Mouse (Mus musculus): ENCODE data around the gene Ppox. TPM values are rescaled to one million over a fixed set of nuclear protein-coding genes. Genes with fewer than 3 reads are reported as not detected.
"Not testable (repeated sequence)": the region's sequence is repeated elsewhere in the genome, so short reads cannot be mapped to it uniquely, and the experiment has no call there.

The Ppox gene
- 51.5 and 63.2 TPM in 2 replicates for polyA plus RNA-seq (2012; rRNA removed)

DNA sequence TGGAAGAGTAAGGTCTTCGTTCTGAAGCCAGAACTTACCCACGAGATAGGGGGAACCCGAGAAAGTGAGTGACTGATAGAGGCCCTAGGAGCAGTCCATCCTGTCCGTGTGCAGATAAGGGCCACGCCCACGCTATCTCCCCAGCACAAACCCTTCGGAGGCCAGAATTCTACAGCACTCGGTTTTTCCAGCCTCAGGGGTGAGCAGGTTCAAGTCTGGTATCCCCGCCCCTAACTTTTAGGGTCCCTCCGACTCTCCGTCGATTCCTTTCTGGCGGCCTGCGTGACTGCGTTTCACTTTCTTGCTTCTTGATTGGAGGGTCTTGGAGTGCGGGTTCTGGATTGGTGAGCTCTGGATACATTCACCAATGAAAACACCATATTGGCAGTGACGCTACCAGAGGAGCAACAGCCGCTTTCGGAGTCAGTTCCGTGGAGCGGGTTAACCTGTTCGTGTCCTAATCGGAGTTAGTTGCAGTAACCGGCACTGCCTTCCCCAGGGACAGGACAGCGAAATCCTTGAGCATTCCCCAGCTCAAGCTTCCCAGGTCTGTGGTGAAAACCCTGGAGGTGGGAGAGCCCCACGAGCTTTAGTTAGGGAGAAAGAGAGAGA lies at the start of gene Ppox:
Gene Ppox (minus strand): TSS at position 271 of the 612 bp plus-strand sequence.
- peak within 1 kb of the TSS; percentile 59 for H3K27ac ChIP-seq (ENCODE audit: insufficient read depth, low read depth, low read length)
- no peak for TF ChIP-seq CTCF (conservative IDR thresholded peaks at IDR 0.05; ENCODE audit: insufficient read depth, insufficient read length, low read depth, low read length)
- TF ChIP-seq POLR2A (IDR thresholded peaks at IDR 0.05; ENCODE audit: low read depth, low read length), result peak; percentile 16
- WGBS, result under 1% methylated on average over 26 of the region's 26 CpGs
- H3K27me3 ChIP-seq (replicated peaks; ENCODE audit: control insufficient read depth, insufficient read depth, low read length), result no peaks in the 10 kb centered on the region
- no peaks in the 10 kb centered on the region for H3K36me3 ChIP-seq (ENCODE audit: control insufficient read depth, insufficient read depth, low read length)
- peaks cover 5% of the 10 kb centered on the region; the same call in 1 of the 2 replicates for H3K4me1 ChIP-seq (ENCODE audit: control insufficient read depth, insufficient read depth, low read length)
- peak within 1 kb of the TSS; percentile 67 for H3K4me3 ChIP-seq (ENCODE audit: insufficient read depth, low read depth, low read length)
- peak; percentile 98 for DNase-seq

DNA sequence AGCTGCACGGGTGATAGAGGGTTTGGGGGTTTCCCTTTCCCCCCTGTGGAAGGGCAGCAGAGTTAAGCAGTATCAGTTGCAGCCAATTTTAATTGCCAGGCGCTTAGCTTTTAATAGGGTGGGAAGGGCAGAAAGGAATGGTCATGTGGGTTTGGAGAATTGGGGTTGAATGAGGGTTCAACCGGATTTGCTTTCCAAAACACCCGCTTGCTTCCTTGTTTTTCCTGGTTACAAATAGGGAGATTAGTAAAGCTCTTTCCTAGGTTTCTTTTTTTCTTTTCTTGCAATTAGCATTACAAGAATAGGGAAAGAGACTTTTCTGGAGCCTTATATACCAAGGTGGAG lies 49.2 kb upstream of the Ppox start:
- Histone ChIP-seq H3K4me1 (ENCODE audit: control insufficient read depth, insufficient read depth, low read length) (peaks cover 12% of the 10 kb centered on the region; the same call in 1 of the 2 replicates), H3K4me3 (ENCODE audit: insufficient read depth, low read depth, low read length) (peak overlapping the region; percentile 74), H3K27me3 (replicated peaks; ENCODE audit: control insufficient read depth, insufficient read depth, low read length) (no peaks in the 10 kb centered on the region), H3K36me3 (ENCODE audit: control insufficient read depth, insufficient read depth, low read length) (no peaks in the 10 kb centered on the region), H3K27ac (ENCODE audit: insufficient read depth, low read depth, low read length) (peak overlapping the region; percentile 33)
- 0% methylated on average over 4 of the region's 4 CpGs for WGBS
- peak; percentile 48 for DNase-seq
- no peak for TF ChIP-seq POLR2A (IDR thresholded peaks at IDR 0.05; ENCODE audit: low read depth, low read length)
- no peak for TF ChIP-seq CTCF (conservative IDR thresholded peaks at IDR 0.05; ENCODE audit: insufficient read depth, insufficient read length, low read depth, low read length)

DNA sequence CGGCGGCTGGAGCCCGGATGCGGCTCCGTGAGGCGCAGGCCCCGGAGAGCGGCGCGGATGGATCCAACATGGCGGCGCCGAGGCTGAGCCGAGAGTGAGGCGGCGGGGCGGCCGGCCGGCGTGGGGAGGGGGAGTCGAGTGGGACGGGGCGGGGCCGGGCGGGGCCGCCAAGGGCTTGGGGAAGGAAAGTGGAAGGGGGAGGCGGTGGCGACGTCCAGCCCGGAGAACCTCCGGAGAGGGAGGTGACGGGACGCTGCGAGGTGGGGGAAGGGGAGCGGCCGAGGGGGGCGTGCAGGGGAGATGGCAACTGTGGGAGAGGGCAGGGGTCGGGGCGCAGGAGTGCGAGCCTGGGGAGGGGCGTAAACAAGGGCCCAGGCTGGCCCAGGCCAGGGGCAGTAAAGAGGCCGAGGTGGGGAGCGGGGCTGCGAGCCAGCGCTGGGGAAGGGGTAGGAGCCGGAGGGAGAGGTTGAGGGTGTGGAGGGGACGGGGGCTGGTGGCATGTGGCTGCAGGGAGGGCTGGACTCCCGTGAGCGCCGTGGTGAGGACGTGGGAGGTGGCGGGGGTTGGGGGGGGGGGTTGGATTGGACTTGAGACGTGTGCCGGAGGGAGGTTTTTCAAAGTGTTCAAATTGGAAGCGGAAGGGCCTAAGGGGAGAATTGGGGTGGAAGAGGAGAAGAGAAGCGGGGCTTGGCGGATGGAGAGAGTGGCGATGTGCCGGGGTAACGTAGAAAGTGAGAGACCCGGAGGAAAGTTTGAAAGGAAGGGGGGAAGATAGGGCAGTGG lies 48.6 kb upstream of the Ppox start:
- WGBS, result 1% methylated on average over 54 of the region's 61 CpGs
- TF ChIP-seq CTCF (conservative IDR thresholded peaks at IDR 0.05; ENCODE audit: insufficient read depth, insufficient read length, low read depth, low read length) (no peak), POLR2A (IDR thresholded peaks at IDR 0.05; ENCODE audit: low read depth, low read length) (no peak)
- no peaks in the 10 kb centered on the region for H3K36me3 ChIP-seq (ENCODE audit: control insufficient read depth, insufficient read depth, low read length)
- H3K27ac ChIP-seq (ENCODE audit: insufficient read depth, low read depth, low read length), result peak overlapping the region; percentile 39
- H3K4me3 ChIP-seq (ENCODE audit: insufficient read depth, low read depth, low read length), result peak overlapping the region; percentile 74
- no peak for DNase-seq
- H3K4me1 ChIP-seq (ENCODE audit: control insufficient read depth, insufficient read depth, low read length), result peaks cover 12% of the 10 kb centered on the region; the same call in 1 of the 2 replicates
- H3K27me3 ChIP-seq (replicated peaks; ENCODE audit: control insufficient read depth, insufficient read depth, low read length), result no peaks in the 10 kb centered on the region

DNA sequence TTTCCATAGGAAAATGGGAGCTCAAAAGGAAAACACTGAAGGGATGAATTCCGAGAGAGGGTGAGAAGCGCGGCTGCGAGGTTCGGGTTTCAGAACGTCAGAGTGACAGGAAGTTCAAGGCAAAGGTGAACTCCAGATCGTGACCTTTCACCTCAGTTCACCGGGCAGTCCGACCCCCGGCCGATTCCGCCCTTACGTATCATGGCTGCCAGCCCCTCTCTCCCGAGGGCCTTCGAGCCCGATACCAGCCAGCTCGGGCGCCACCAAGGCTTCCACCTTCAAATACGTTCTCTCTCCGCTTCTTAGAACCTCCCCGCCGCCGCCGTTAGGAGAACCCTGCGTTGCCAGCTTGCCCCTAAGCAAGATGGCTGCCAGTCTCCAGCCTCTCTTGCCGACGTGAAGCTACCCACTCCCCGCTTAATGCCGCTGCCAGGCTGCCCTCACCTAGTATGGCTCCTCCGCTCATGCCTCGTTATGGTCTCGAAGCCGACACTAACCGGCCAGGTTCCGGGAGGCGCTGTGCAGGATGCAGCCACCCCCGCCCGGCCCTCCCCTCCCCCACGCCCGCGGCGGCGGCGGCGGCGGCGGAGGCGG lies 48.0 kb upstream of the Ppox start, which contains the start of gene Dedd:
Gene Dedd (plus strand): TSS at position 307 of the 594 bp plus-strand sequence.
- DNase-seq, result peak; percentile 96
- Histone ChIP-seq H3K36me3 (ENCODE audit: control insufficient read depth, insufficient read depth, low read length) (no peaks in the 10 kb centered on the region), H3K27ac (ENCODE audit: insufficient read depth, low read depth, low read length) (peak within 1 kb of the TSS; percentile 82), H3K4me1 (ENCODE audit: control insufficient read depth, insufficient read depth, low read length) (peaks cover 12% of the 10 kb centered on the region; the same call in 1 of the 2 replicates), H3K27me3 (replicated peaks; ENCODE audit: control insufficient read depth, insufficient read depth, low read length) (no peaks in the 10 kb centered on the region), H3K4me3 (ENCODE audit: insufficient read depth, low read depth, low read length) (peak within 1 kb of the TSS; percentile 74)
- 0 out of 2 replicates have a peak, but pooled peaks have one; percentile 7 for TF ChIP-seq CTCF (conservative IDR thresholded peaks at IDR 0.05; ENCODE audit: insufficient read depth, insufficient read length, low read depth, low read length)
- TF ChIP-seq POLR2A (IDR thresholded peaks at IDR 0.05; ENCODE audit: low read depth, low read length), result no peak
- WGBS, result under 1% methylated on average over 41 of the region's 48 CpGs

DNA sequence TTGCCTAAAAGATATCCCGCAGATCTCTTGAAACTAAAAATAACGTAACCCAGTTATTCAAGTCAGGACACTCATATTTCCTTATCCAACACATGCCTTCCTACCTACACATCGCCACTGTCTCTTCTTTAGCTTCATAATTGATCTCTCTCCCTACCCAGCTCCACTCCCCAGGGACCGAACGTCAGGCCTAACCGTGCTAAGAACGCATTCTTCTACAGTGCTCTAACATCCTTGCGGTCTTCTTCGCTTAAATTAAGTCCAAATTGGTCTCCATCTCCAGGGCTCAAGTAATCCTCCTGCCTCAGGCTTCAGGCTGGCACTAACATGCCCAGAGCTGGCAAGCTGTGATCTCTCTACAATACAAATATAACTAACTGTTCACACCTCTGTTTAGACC lies 47.3 kb upstream of the Ppox start:
- 15% methylated on average over 9 of the region's 9 CpGs for WGBS
- H3K27ac ChIP-seq (ENCODE audit: insufficient read depth, low read depth, low read length), result peak overlapping the region; percentile 82
- no peaks in the 10 kb centered on the region for H3K27me3 ChIP-seq (replicated peaks; ENCODE audit: control insufficient read depth, insufficient read depth, low read length)
- TF ChIP-seq CTCF (conservative IDR thresholded peaks at IDR 0.05; ENCODE audit: insufficient read depth, insufficient read length, low read depth, low read length) (no peak), POLR2A (IDR thresholded peaks at IDR 0.05; ENCODE audit: low read depth, low read length) (no peak)
- H3K36me3 ChIP-seq (ENCODE audit: control insufficient read depth, insufficient read depth, low read length), result no peaks in the 10 kb centered on the region
- H3K4me3 ChIP-seq (ENCODE audit: insufficient read depth, low read depth, low read length), result peak overlapping the region; percentile 74
- DNase-seq, result no peak
- H3K4me1 ChIP-seq (ENCODE audit: control insufficient read depth, insufficient read depth, low read length), result peaks cover 12% of the 10 kb centered on the region; the same call in 1 of the 2 replicates

DNA sequence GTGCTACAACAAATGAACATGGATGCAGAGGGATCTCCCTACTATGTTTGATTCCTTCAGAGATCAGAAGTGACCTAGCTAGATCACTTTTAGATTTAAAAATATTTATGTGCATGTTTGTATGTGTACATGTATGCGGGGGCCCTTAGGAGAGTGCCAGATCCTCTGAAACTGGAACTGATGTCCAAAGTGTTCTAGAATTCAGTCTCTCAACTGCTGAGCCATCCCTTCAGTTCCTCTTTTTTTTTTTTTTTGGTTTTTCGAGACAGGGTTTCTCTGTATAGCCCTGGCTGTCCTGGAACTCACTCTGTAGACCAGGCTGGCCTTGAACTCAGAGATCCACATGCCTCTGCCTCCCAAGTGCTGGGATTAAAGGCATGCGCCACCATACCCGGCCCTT lies 45.6 kb upstream of the Ppox start:
- DNase-seq; H3K4me3 ChIP-seq (ENCODE audit: insufficient read depth, low read depth, low read length); H3K27me3 ChIP-seq (replicated peaks; ENCODE audit: control insufficient read depth, insufficient read depth, low read length); H3K36me3 ChIP-seq (ENCODE audit: control insufficient read depth, insufficient read depth, low read length); H3K27ac ChIP-seq (ENCODE audit: insufficient read depth, low read depth, low read length): not testable (repeated sequence)
- WGBS, result 73% methylated on average over 4 of the region's 4 CpGs
- H3K4me1 ChIP-seq (ENCODE audit: control insufficient read depth, insufficient read depth, low read length), result peaks cover 12% of the 10 kb centered on the region; the same call in 1 of the 2 replicates

DNA sequence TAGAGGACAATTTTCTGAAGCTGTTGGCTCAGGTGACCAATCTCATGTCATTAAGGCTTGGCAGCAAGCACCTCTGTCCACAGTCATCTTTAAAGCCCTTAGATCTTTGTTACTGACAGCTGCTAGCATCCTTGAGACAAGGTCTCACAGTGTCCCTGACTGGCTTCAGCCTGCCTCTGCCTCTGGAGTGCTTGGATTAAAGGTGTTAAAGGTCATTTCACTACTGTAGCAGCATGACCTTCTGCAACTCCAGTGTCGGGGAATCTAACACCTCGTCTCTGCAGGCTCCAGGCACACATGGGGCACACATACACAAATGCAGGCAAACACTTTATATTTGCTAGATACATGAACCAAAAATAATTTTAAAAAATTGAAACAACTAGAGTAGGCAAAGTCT lies 44.6 kb upstream of the Ppox start:
- Histone ChIP-seq H3K27ac (ENCODE audit: insufficient read depth, low read depth, low read length) (no peak overlapping the region), H3K36me3 (ENCODE audit: control insufficient read depth, insufficient read depth, low read length) (no peaks in the 10 kb centered on the region), H3K4me3 (ENCODE audit: insufficient read depth, low read depth, low read length) (no peak overlapping the region), H3K27me3 (replicated peaks; ENCODE audit: control insufficient read depth, insufficient read depth, low read length) (no peaks in the 10 kb centered on the region), H3K4me1 (ENCODE audit: control insufficient read depth, insufficient read depth, low read length) (peaks cover 6% of the 10 kb centered on the region; the same call in 1 of the 2 replicates)
- no peak for DNase-seq
- TF ChIP-seq CTCF (conservative IDR thresholded peaks at IDR 0.05; ENCODE audit: insufficient read depth, insufficient read length, low read depth, low read length) (no peak), POLR2A (IDR thresholded peaks at IDR 0.05; ENCODE audit: low read depth, low read length) (no peak)
- WGBS, result 51% methylated on average over 2 of the region's 2 CpGs

Data from kidney, adult 2 months (tissue).